Mouse (Mus musculus): ENCODE results near the gene Odc1. TPM values are rescaled to one million over a fixed set of nuclear protein-coding genes. Genes with fewer than 3 reads are reported as not detected.
A peak's percentile ranks its signal among the peaks of the same experiment; 100 is the strongest.
"Not testable (repeated sequence)": the region's sequence is repeated elsewhere in the genome, so short reads cannot be mapped to it uniquely, and the experiment has no call there.

Gene Odc1
- polyA plus RNA-seq, 1 experiment from 2014 or later, result 167 TPM

- 75% methylated on average over 6 of the region's 6 CpGs for WGBS
- no peaks in the 10 kb centered on the region for H3K9me3 ChIP-seq (replicated peaks)
- no peak for ATAC-seq (ENCODE audit: insufficient number of reproducible peaks, low FRiP score)
- H3K36me3 ChIP-seq, result no peaks in the 10 kb centered on the region
- no peak overlapping the region for H3K27ac ChIP-seq (ENCODE audit: poor library complexity, severe bottlenecking)
- H3K4me2 ChIP-seq, result no peak overlapping the region
- no peaks in the 10 kb centered on the region for H3K27me3 ChIP-seq (replicated peaks)
- no peak overlapping the region for H3K9ac ChIP-seq
- H3K4me3 ChIP-seq, result no peak overlapping the region
- H3K4me1 ChIP-seq (replicated peaks), result 0 out of 2 replicates have a peak, but pooled peaks cover 5% of the 10 kb centered on the region
Measured at GRCm38 (mm10) chr12:17529726-17530125, 14.9 kb upstream of the Odc1 start.

GRCm38 (mm10) chr12:17530825-17531224, 13.8 kb upstream of the Odc1 start:
- no peak overlapping the region for H3K4me3 ChIP-seq
- no peaks in the 10 kb centered on the region for H3K9me3 ChIP-seq (replicated peaks)
- H3K4me1 ChIP-seq (replicated peaks), result 0 out of 2 replicates have a peak, but pooled peaks cover 5% of the 10 kb centered on the region
- ATAC-seq (ENCODE audit: insufficient number of reproducible peaks, low FRiP score), result no peak
- no peak overlapping the region for H3K27ac ChIP-seq (ENCODE audit: poor library complexity, severe bottlenecking)
- no peak overlapping the region for H3K4me2 ChIP-seq
- no peak overlapping the region for H3K9ac ChIP-seq
- H3K27me3 ChIP-seq (replicated peaks), result no peaks in the 10 kb centered on the region
- WGBS, result 69% methylated on average over 4 of the region's 4 CpGs
- H3K36me3 ChIP-seq, result no peaks in the 10 kb centered on the region

- ATAC-seq (ENCODE audit: insufficient number of reproducible peaks, low FRiP score), result no peak
- Histone ChIP-seq H3K27ac (ENCODE audit: poor library complexity, severe bottlenecking) (no peak overlapping the region), H3K4me1 (replicated peaks) (no peaks in the 10 kb centered on the region), H3K9me3 (replicated peaks) (no peaks in the 10 kb centered on the region), H3K4me3 (no peak overlapping the region), H3K36me3 (no peaks in the 10 kb centered on the region), H3K9ac (no peak overlapping the region), H3K27me3 (replicated peaks) (no peaks in the 10 kb centered on the region), H3K4me2 (no peak overlapping the region)
- WGBS, result 91% methylated on average over 3 of the region's 3 CpGs
Measured at GRCm38 (mm10) chr12:17536222-17536621, 8.4 kb upstream of the Odc1 start.

GRCm38 (mm10) chr12:17537147-17537546, 7.4 kb upstream of the Odc1 start:
- Histone ChIP-seq H3K4me3 (no peak overlapping the region), H3K9ac (no peak overlapping the region), H3K27me3 (replicated peaks) (no peaks in the 10 kb centered on the region), H3K27ac (ENCODE audit: poor library complexity, severe bottlenecking) (no peak overlapping the region), H3K4me2 (no peak overlapping the region), H3K36me3 (no peaks in the 10 kb centered on the region), H3K4me1 (replicated peaks) (no peaks in the 10 kb centered on the region), H3K9me3 (replicated peaks) (no peaks in the 10 kb centered on the region)
- WGBS, result 83% methylated on average over 3 of the region's 3 CpGs
- no peak for ATAC-seq (ENCODE audit: insufficient number of reproducible peaks, low FRiP score)

- H3K36me3 ChIP-seq, result no peaks in the 10 kb centered on the region
- no peak overlapping the region for H3K9ac ChIP-seq
- peak; percentile 52; the same call in 1 of the 2 replicates for ATAC-seq (ENCODE audit: insufficient number of reproducible peaks, low FRiP score)
- H3K27me3 ChIP-seq (replicated peaks), result no peaks in the 10 kb centered on the region
- no peaks in the 10 kb centered on the region for H3K9me3 ChIP-seq (replicated peaks)
- H3K4me3 ChIP-seq, result no peak overlapping the region
- 70% methylated on average over 3 of the region's 3 CpGs for WGBS
- H3K27ac ChIP-seq (ENCODE audit: poor library complexity, severe bottlenecking), result no peak overlapping the region
- no peaks in the 10 kb centered on the region for H3K4me1 ChIP-seq (replicated peaks)
- no peak overlapping the region for H3K4me2 ChIP-seq
Measured at GRCm38 (mm10) chr12:17538087-17538486, 6.5 kb upstream of the Odc1 start.

- no peak overlapping the region for H3K27ac ChIP-seq (ENCODE audit: poor library complexity, severe bottlenecking)
- H3K9me3 ChIP-seq (replicated peaks), result no peaks in the 10 kb centered on the region
- no peak for ATAC-seq (ENCODE audit: insufficient number of reproducible peaks, low FRiP score)
- H3K4me1 ChIP-seq (replicated peaks), result no peaks in the 10 kb centered on the region
- no peak overlapping the region for H3K9ac ChIP-seq
- 37% methylated on average over 6 of the region's 6 CpGs for WGBS
- H3K4me3 ChIP-seq, result no peak overlapping the region
- H3K4me2 ChIP-seq, result no peak overlapping the region
- H3K36me3 ChIP-seq, result no peaks in the 10 kb centered on the region
- H3K27me3 ChIP-seq (replicated peaks), result no peaks in the 10 kb centered on the region
Measured at GRCm38 (mm10) chr12:17539041-17539440, 5.6 kb upstream of the Odc1 start.

- H3K9ac ChIP-seq, result no peak overlapping the region
- H3K36me3 ChIP-seq, result no peaks in the 10 kb centered on the region
- H3K27me3 ChIP-seq (replicated peaks), result no peaks in the 10 kb centered on the region
- H3K4me3 ChIP-seq, result no peak overlapping the region
- no peaks in the 10 kb centered on the region for H3K4me1 ChIP-seq (replicated peaks)
- H3K27ac ChIP-seq (ENCODE audit: poor library complexity, severe bottlenecking), result no peak overlapping the region
- H3K4me2 ChIP-seq, result no peak overlapping the region
- H3K9me3 ChIP-seq (replicated peaks), result no peaks in the 10 kb centered on the region
- ATAC-seq (ENCODE audit: insufficient number of reproducible peaks, low FRiP score), result no peak
- WGBS, result 69% methylated on average over 6 of the region's 6 CpGs
Measured at GRCm38 (mm10) chr12:17540040-17540552, 4.5 kb upstream of the Odc1 start.

- peak; percentile 63 for ATAC-seq (ENCODE audit: insufficient number of reproducible peaks, low FRiP score)
- no peaks in the 10 kb centered on the region for H3K27me3 ChIP-seq (replicated peaks)
- H3K9ac ChIP-seq, result peak overlapping the region; percentile 96
- peak overlapping the region; percentile 68 for H3K4me2 ChIP-seq
- H3K36me3 ChIP-seq, result peaks cover 34% of the 10 kb centered on the region
- peaks cover 12% of the 10 kb centered on the region for H3K4me1 ChIP-seq (replicated peaks)
- peak overlapping the region; percentile 99 for H3K4me3 ChIP-seq
- H3K27ac ChIP-seq (ENCODE audit: poor library complexity, severe bottlenecking), result peak overlapping the region; percentile 93
- H3K9me3 ChIP-seq (replicated peaks), result no peaks in the 10 kb centered on the region
- WGBS, result under 1% methylated on average over 33 of the region's 40 CpGs
Measured at GRCm38 (mm10) chr12:17545107-17545571, 545 bp downstream of the Odc1 start.

GRCm38 (mm10) chr12:17545884-17546283, 1.3 kb downstream of the Odc1 start:
- Histone ChIP-seq H3K36me3 (peaks cover 38% of the 10 kb centered on the region), H3K9ac (peak overlapping the region; percentile 76), H3K4me3 (peak overlapping the region; percentile 99), H3K27me3 (replicated peaks) (no peaks in the 10 kb centered on the region), H3K27ac (ENCODE audit: poor library complexity, severe bottlenecking) (no peak overlapping the region), H3K4me1 (replicated peaks) (peaks cover 12% of the 10 kb centered on the region), H3K4me2 (peak overlapping the region; percentile 74), H3K9me3 (replicated peaks) (no peaks in the 10 kb centered on the region)
- WGBS, result 6% methylated on average over 8 of the region's 8 CpGs
- no peak for ATAC-seq (ENCODE audit: insufficient number of reproducible peaks, low FRiP score)

GRCm38 (mm10) chr12:17547552-17547951, 3.0 kb downstream of the Odc1 start:
- 92% methylated on average over 9 of the region's 9 CpGs for WGBS
- not testable (repeated sequence) for ATAC-seq (ENCODE audit: insufficient number of reproducible peaks, low FRiP score); H3K4me3 ChIP-seq; H3K27me3 ChIP-seq (replicated peaks); H3K9ac ChIP-seq; H3K4me2 ChIP-seq; H3K27ac ChIP-seq (ENCODE audit: poor library complexity, severe bottlenecking); H3K9me3 ChIP-seq (replicated peaks)
- H3K4me1 ChIP-seq (replicated peaks), result peaks cover 12% of the 10 kb centered on the region
- H3K36me3 ChIP-seq, result peaks cover 52% of the 10 kb centered on the region

GRCm38 (mm10) chr12:17548505-17548904, 3.9 kb downstream of the Odc1 start:
- ATAC-seq (ENCODE audit: insufficient number of reproducible peaks, low FRiP score), result no peak
- Histone ChIP-seq H3K27me3 (replicated peaks) (no peaks in the 10 kb centered on the region), H3K9me3 (replicated peaks) (no peaks in the 10 kb centered on the region), H3K36me3 (peaks cover 52% of the 10 kb centered on the region), H3K4me1 (replicated peaks) (peaks cover 12% of the 10 kb centered on the region), H3K27ac (ENCODE audit: poor library complexity, severe bottlenecking) (no peak overlapping the region), H3K4me3 (no peak overlapping the region), H3K4me2 (no peak overlapping the region), H3K9ac (no peak overlapping the region)
- WGBS, result 81% methylated on average over 5 of the region's 5 CpGs

- not testable (repeated sequence) for H3K27ac ChIP-seq (ENCODE audit: poor library complexity, severe bottlenecking); H3K4me2 ChIP-seq
- 88% methylated on average over 5 of the region's 5 CpGs for WGBS
Measured at GRCm38 (mm10) chr12:17549421-17549820, 4.8 kb downstream of the Odc1 start.

More at GRCm38 (mm10) chr12:17549421-17549820, 4.8 kb downstream of the Odc1 start:
- Histone ChIP-seq H3K36me3 (peaks cover 52% of the 10 kb centered on the region), H3K4me1 (replicated peaks) (peaks cover 14% of the 10 kb centered on the region)
- not testable (repeated sequence) for H3K27me3 ChIP-seq (replicated peaks); H3K9me3 ChIP-seq (replicated peaks); ATAC-seq (ENCODE audit: insufficient number of reproducible peaks, low FRiP score); H3K9ac ChIP-seq; H3K4me3 ChIP-seq
